Mouse (Mus musculus): Measurements from ENCODE around the gene Slk.

GRCm38 (mm10) chr19:47545528-47545927, 34.0 kb upstream of the Slk start:
- no peak for TF ChIP-seq POLR2A (IDR thresholded peaks at IDR 0.05; ENCODE audit: borderline replicate concordance, low read depth, low read length)
- no peak for TF ChIP-seq CTCF (IDR thresholded peaks at IDR 0.05; ENCODE audit: low read depth, low read length)
